Mouse (Mus musculus): Measurements from ENCODE around the gene Nkx1-1.

Gene Nkx1-1

DNA sequence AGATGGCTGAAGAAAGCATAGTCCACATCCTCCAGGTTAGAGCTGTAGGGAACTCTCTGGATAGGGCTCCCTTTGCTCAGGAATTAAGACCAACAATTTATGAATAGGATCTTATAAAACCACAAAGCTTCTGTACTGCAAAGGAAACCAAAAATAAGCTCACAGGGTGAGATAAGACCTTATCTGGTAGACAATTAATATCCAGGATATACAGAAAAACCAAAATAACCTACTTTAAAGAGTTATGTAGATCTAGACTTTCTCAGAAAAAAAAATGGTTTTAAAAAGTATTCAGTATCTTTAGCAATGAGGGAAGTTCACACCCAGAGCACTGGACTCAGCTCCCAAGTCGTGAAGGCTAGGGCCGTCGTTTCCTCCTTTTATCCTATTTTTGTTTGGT, 13.5 kb downstream of the Nkx1-1 start:
- DNase-seq (ENCODE audit: low spot score) = no peak

DNA sequence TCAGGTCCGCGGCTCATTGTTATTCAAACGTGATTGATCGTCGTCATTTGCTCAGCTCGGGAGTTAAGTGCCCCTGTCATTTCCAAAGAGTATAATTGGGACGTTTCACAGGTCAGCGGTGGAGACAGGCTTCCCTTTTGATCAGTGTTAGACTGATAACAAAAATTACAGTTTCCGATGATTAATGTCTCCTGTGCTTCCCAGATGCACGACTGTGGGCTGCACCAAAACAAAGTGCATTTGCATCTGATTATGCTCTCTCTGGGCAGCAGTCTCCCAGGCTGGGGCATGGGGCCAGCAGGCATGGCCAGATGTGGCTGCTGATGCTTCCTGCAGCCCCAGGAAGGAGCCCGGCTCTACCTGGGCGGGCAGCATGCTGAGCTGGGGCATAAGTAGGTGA, 33.0 kb downstream of the Nkx1-1 start:
- DNase-seq (ENCODE audit: low spot score) = no peak

DNA sequence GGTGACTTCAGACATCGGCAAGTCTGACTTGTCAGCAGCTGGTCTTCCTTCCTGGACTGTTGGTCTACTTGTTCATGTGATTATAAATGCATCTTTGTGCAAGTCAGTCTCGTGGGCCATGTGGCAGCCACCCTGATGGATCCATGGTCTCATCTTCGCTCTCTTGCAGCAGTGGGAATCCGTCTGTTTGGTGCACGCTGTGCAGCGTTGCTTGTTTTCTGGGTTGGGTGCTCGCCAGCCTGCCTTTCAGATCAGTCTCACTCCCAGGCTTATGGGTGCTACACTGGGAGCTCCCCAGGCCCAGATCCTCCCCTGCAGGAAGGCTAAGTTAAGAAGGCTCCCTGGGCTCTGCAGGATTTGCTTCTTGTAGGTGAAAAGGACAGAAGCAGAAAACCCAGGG, 36.9 kb downstream of the Nkx1-1 start:
- no peak for DNase-seq (ENCODE audit: low spot score)

DNA sequence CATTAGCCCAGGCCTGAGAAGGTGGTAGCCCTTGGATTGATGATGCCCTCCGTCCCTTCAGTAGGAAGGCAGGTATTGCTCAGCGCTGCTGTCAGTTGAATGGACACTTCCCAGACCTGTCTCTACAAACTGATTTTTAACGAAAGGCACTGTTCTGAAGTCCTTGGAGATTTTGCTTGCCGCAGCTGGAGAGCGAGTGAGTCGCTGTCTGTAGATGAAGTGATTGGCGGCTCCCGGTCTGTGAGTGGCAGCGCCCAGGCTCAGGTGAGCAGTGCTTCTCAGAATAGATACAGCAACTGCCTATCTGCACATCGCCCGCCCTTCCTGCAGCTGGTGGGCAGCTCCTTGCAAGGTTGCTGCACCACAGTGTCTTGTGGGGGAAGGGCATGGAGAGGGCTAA, 38.1 kb downstream of the Nkx1-1 start:
- DNase-seq (ENCODE audit: low spot score) = no peak

DNA sequence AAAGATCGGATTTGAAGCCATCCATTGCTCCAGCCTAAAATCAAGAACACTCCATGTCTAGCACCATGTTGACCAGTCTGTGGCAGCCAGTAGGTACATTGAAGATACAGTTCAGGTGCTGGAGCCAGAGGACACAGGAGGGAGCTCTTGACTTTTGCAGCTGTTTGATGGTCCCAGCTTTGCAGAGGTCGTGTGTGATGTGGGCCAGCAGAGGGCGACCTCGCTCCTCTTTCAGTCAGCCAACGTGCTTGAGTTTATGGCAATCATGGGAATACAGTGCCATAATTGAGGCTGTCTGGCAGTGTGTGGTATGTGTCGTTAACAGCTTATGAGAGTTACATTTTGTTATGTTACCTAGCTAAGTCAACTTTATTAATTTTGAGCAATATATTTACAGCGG, 40.0 kb downstream of the Nkx1-1 start:
- DNase-seq (ENCODE audit: low spot score) = peak; percentile 44

DNA sequence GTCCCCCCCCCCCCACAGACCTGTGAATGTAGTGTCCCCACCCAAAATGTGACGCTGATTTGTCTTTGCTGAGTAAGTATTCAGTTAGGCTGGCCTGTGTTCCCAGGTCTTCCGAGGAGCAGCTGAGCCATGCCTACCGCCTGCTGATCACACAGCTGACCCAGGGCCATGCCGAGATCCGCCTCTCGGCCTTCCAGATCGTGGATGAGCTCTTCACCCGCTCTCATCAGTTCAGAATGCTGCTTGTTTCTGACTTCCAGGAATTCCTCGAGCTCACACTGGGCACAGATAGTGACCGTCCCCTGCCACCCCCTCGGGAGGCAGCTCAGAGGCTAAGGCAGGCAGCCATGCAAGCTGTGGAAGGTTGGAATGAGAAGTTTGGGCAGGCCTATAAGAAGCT, 46.2 kb downstream of the Nkx1-1 start:
- no peak for DNase-seq (ENCODE audit: low spot score)

Data from ovary, adult 18-20 months (tissue).